ENCODE assay signal across 8 mouse cellular contexts in the genomic region with DNA sequence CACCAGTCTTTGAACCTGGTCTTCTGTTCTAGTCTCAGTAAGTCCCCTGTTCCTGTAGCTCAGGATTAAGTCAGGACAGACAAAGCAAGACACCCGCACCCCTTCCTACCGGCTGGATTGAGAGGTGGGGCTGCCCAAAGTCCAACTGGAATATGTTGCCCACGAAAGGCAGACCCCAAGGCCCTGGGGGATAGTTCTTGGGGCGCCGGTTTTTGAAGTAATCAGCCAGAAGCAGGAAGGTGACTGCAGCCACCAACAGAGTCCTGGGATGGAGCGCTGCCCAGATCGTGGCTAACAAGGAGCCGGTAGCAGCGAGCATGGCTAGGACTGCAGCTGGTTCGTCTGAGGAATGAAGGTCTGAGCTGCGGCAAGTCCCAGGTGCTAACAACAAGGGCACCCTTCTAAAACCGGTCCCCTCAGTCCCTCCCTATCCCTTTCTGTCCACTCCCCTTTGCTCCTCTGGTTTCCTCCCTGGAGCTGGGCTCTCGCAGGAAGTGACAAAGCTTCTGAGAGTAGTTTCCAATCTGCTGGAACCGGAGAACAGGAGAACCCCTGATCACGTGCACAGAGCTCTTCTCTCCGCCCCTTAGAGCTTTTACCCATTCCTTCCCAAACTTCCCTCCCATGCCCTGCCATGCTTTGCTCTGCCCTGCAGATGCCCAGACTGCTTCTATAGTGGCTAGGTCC. TPM values are rescaled to one million over a fixed set of nuclear protein-coding genes. Genes with fewer than 3 reads are reported as not detected.
DNase-seq lines count a peak whose midpoint lies in the region; ATAC-seq and TF ChIP-seq lines count a peak whose summit lies in the region.

A gene (minus strand): TSS at position 529 of the 687 bp plus-strand sequence.

- peak; percentile 96 for ATAC-seq in forebrain, embryonic 13.5 days
- ATAC-seq in heart, embryonic 15.5 days (replicated peaks; ENCODE audit: insufficient number of reproducible peaks, insufficient read depth, low FRiP score, low read depth): peak; percentile 89
- peak; percentile 84 for ATAC-seq in liver, embryonic 11.5 days (replicated peaks; ENCODE audit: low FRiP score)
- peak; percentile 92 for ATAC-seq in midbrain, postnatal 0 days (ENCODE audit: low FRiP score)

- DNase-seq in urinary bladder, adult 18-20 months (ENCODE audit: low spot score in 2 of 2): peak; percentile 33 to 41
- no peak for DNase-seq in urinary bladder, postnatal 10 days (ENCODE audit: low spot score)
- peak; percentile 65 for DNase-seq in kidney, postnatal 10 days
- peak; percentile 38 for DNase-seq in liver, embryonic 11.5 days (ENCODE audit: low spot score)
- DNase-seq in midbrain, postnatal 0 days (ENCODE audit: low spot score): peak; percentile 72
- DNase-seq in testis, postnatal 14 days (ENCODE audit: low spot score): peak; percentile 14

- TF ChIP-seq CTCF in midbrain, postnatal 0 days (IDR thresholded peaks at IDR 0.05): no peak

- no peaks in the 10 kb centered on the region for H3K9me3 ChIP-seq in forebrain, embryonic 13.5 days (replicated peaks)
- no peaks in the 10 kb centered on the region for H3K9me3 ChIP-seq in heart, embryonic 15.5 days (replicated peaks)
- no peaks in the 10 kb centered on the region for H3K9me3 ChIP-seq in liver, embryonic 11.5 days (ENCODE audit: control insufficient read depth, low read length)
- H3K9me3 ChIP-seq in midbrain, postnatal 0 days (ENCODE audit: low read length): no peaks in the 10 kb centered on the region

- WGBS in forebrain, embryonic 13.5 days: 1% methylated on average over 16 of the region's 16 CpGs
- WGBS in heart, embryonic 15.5 days: 2% methylated on average over 16 of the region's 16 CpGs
- 4% methylated on average over 16 of the region's 16 CpGs for WGBS in liver, embryonic 11.5 days
- WGBS in midbrain, postnatal 0 days: 7% methylated on average over 16 of the region's 16 CpGs

- no peaks in the 10 kb centered on the region for H3K27me3 ChIP-seq in forebrain, embryonic 13.5 days
- no peaks in the 10 kb centered on the region for H3K27me3 ChIP-seq in heart, embryonic 15.5 days
- no peaks in the 10 kb centered on the region for H3K27me3 ChIP-seq in liver, embryonic 11.5 days (replicated peaks; ENCODE audit: control insufficient read depth, insufficient read depth, low read length)
- no peaks in the 10 kb centered on the region for H3K27me3 ChIP-seq in midbrain, postnatal 0 days (ENCODE audit: insufficient read depth, low read length)

- H3K4me1 ChIP-seq in forebrain, embryonic 13.5 days: peaks cover 10% of the 10 kb centered on the region; the same call in 1 of the 2 replicates
- peaks cover 4% of the 10 kb centered on the region; the same call in 1 of the 2 replicates for H3K4me1 ChIP-seq in heart, embryonic 15.5 days (replicated peaks)
- H3K4me1 ChIP-seq in liver, embryonic 11.5 days (replicated peaks; ENCODE audit: control insufficient read depth, insufficient read depth, low read length): no peaks in the 10 kb centered on the region
- no peaks in the 10 kb centered on the region; the same call in 1 of the 2 replicates for H3K4me1 ChIP-seq in midbrain, postnatal 0 days (ENCODE audit: insufficient read depth, low read length)

- H3K4me2 ChIP-seq in forebrain, embryonic 13.5 days: peak within 1 kb of the TSS; percentile 71
- peak within 1 kb of the TSS; percentile 73 for H3K4me2 ChIP-seq in heart, embryonic 15.5 days
- H3K4me2 ChIP-seq in liver, embryonic 11.5 days: peak within 1 kb of the TSS; percentile 65
- H3K4me2 ChIP-seq in midbrain, postnatal 0 days (ENCODE audit: low read depth, low read length, poor library complexity, severe bottlenecking): peak within 1 kb of the TSS; percentile 72

- H3K9ac ChIP-seq in forebrain, embryonic 13.5 days: peak within 1 kb of the TSS; percentile 69
- H3K9ac ChIP-seq in heart, embryonic 15.5 days: peak within 1 kb of the TSS; percentile 65
- peak within 1 kb of the TSS; percentile 38; the same call in 1 of the 2 replicates for H3K9ac ChIP-seq in liver, embryonic 11.5 days (ENCODE audit: low read depth, low read length)
- H3K9ac ChIP-seq in midbrain, postnatal 0 days (replicated peaks; ENCODE audit: low read length, poor library complexity, severe bottlenecking): peak within 1 kb of the TSS; percentile 66

- peak within 1 kb of the TSS; percentile 52 for H3K4me3 ChIP-seq in forebrain, embryonic 13.5 days
- peak within 1 kb of the TSS; percentile 61 for H3K4me3 ChIP-seq in heart, embryonic 15.5 days
- peak within 1 kb of the TSS; percentile 49 for H3K4me3 ChIP-seq in liver, embryonic 11.5 days (ENCODE audit: low read depth, low read length)
- H3K4me3 ChIP-seq in midbrain, postnatal 0 days (ENCODE audit: low read depth, low read length): peak within 1 kb of the TSS; percentile 56

- no peaks in the 10 kb centered on the region for H3K36me3 ChIP-seq in forebrain, embryonic 13.5 days (ENCODE audit: poor library complexity, severe bottlenecking)
- H3K36me3 ChIP-seq in heart, embryonic 15.5 days: no peaks in the 10 kb centered on the region
- H3K36me3 ChIP-seq in liver, embryonic 11.5 days (ENCODE audit: control insufficient read depth, insufficient read depth, low read length): no peaks in the 10 kb centered on the region
- H3K36me3 ChIP-seq in midbrain, postnatal 0 days (ENCODE audit: insufficient read depth, low read length): no peaks in the 10 kb centered on the region

- H3K27ac ChIP-seq in forebrain, embryonic 13.5 days: no peak within 1 kb of the TSS
- peak within 1 kb of the TSS; percentile 56 for H3K27ac ChIP-seq in heart, embryonic 15.5 days
- H3K27ac ChIP-seq in liver, embryonic 11.5 days (ENCODE audit: low read depth, low read length): no peak within 1 kb of the TSS
- peak within 1 kb of the TSS; percentile 57 for H3K27ac ChIP-seq in midbrain, postnatal 0 days (ENCODE audit: low read depth, low read length)

RNA-seq across cellular contexts. Expression of the gene that starts here (rescaled TPM):
- polyA plus RNA-seq in forebrain, embryonic 13.5 days (2015; fragmentation: Nextera tagmentation; extraction: Ambion mirVana): 2.6 and 2.8 TPM in 2 replicates
- polyA plus RNA-seq in heart, embryonic 15.5 days (2015; fragmentation: Nextera tagmentation; extraction: Ambion mirVana): 4.4 and 5.1 TPM in 2 replicates
- 2.2 and 2.3 TPM in 2 replicates for polyA plus RNA-seq in liver, embryonic 11.5 days (2014; fragmentation: Nextera tagmentation; extraction: Ambion mirVana)
- total RNA-seq in midbrain, postnatal 0 days (2014; rRNA removed): 9.5 and 9.6 TPM in 2 replicates
- 8.6 and 10.2 TPM in 2 replicates for polyA plus RNA-seq in midbrain, postnatal 0 days (2015; fragmentation: Nextera tagmentation; extraction: Ambion mirVana)

Comparison
In these comparisons a context has a peak if more than half of its experiments do, and no peak if none do; other contexts are left out.
1. H3K27ac ChIP-seq: peak in heart, embryonic 15.5 days (single experiment) and midbrain, postnatal 0 days (single experiment); none in forebrain, embryonic 13.5 days (single experiment) and liver, embryonic 11.5 days (single experiment).
2. Peak in every context shown above with its lines, with median percentiles within 50 percentile points of each other: ATAC-seq, H3K4me2 ChIP-seq, H3K4me3 ChIP-seq and H3K9ac ChIP-seq.